Mouse (Mus musculus) heart, postnatal 10 days (tissue): ENCODE data around the gene Tnfrsf23. TPM values are rescaled to one million over a fixed set of nuclear protein-coding genes. Genes with fewer than 3 reads are reported as not detected.
A peak's percentile ranks its signal among the peaks of the same experiment; 100 is the strongest.
"Not testable (repeated sequence)": the region's sequence is repeated elsewhere in the genome, so short reads cannot be mapped to it uniquely, and the experiment has no call there.

Experiments
- DNase-seq, 2 experiments: peaks; one replicate each; pipeline ENCODE4 v3.0.0; 2021
- intact Hi-C: fragments of 180-260 bp; cut with DNase I; formaldehyde crosslinking; loops from one replicate; pipeline ENCODE4 v1.15.1; 2025
- total RNA-seq, 2 experiments: library from RNA; stranded (reverse); gene quantifications; 2 replicates each; pipeline ENCODE4 v1.2.3; 2021

Gene Tnfrsf23
- 1 to 10 TPM; 2.4 to 2.6 TPM for total RNA-seq

DNA sequence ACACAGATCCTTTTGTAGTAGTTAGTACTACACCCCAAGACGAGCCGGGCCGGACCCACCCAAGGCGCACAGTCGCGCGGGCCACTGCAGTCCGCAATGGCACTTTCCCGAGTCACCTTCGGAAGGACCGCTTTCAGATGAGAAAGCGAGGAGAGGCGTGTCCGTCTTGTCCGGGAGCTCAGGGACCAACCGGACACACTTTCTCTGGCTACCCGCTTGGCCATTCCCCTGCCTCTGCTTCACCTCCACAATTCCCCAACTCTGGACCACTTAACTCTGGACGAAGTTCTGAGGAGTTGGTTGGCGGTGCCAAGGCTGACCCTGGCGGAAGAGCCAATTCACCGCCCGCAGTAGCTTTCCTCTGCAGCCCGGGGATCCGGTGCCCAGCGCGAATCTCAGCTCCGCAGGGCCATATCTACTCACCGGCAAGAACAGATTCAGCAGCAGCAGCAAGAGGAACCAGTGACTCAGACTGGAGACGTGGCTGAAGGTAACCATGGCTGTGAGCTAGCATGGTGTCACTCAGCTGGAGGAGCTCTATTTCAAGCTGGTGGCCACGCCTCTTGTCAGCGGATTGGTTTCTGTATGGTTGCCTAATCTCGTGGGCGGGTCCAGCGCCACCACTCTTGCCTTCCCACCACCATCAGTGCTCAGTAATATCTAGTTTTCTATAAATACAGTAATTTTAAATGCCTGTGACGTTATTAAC lies at the start of gene Tnfrsf23:
Tnfrsf23 (minus strand) TSS at position 514 of the 709 bp plus-strand sequence.
- intact Hi-C loops, result no loop called here
- peak; percentile 83 for DNase-seq

- intact Hi-C loops, result no loop called here
- DNase-seq, result no peak
Observed at GRCm38 (mm10) chr7:143733746-143734145, 48.1 kb upstream of the Tnfrsf23 start.

- intact Hi-C loops, result no loop called here
- DNase-seq, result peak; percentile 32 to 57
Observed at GRCm38 (mm10) chr7:143729886-143730285, 44.2 kb upstream of the Tnfrsf23 start.

- intact Hi-C loops, result no loop called here
- DNase-seq, result no peak
Observed at GRCm38 (mm10) chr7:143726396-143726795, 40.7 kb upstream of the Tnfrsf23 start.

GRCm38 (mm10) chr7:143723841-143724240 lies 38.2 kb upstream of the Tnfrsf23 start:
- intact Hi-C loops, result no loop called here
- no peak for DNase-seq

DNA sequence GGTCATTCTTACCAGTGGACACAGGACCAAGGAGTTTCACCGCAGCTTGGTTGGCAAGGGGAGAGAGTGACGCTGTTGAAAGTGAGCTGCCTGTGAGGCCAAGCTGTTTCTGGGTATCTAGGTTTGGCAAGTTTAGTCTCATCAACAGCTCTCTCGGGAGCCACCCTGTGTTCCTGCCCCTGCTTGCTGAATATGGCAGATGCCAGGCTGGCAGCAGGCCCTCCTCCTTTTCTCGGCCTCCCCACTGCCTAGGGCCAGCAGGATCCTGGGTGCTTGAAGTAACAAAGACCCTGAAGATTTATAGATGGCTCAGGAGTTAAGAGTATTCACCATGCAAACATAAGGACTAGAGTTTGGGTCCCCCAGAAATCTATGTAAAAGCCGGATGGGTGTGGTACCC lies 37.0 kb upstream of the Tnfrsf23 start:
- no peak for DNase-seq
- intact Hi-C loops, result no loop called here

DNA sequence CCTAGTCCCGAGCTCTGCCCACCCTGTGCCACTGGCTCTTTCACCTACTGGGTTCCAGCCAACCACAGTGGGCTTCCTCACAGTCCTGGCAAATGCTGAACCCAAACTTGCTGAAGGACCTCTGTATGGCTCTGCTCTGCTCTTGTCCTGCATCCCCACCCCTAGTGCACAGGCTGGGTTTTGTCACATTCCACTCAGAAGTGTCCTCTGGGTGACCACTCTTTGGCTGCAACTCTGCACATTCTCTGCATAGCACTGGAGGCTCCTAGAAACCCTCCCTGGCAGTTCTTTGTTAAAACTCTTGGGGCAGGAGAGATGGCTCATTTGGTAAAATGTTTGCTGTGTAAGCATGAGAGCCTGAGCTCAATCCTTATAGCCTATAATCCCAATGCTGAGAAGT lies 32.1 kb upstream of the Tnfrsf23 start:
- intact Hi-C loops, result no loop called here
- DNase-seq, result peak; percentile 45 to 65

DNA sequence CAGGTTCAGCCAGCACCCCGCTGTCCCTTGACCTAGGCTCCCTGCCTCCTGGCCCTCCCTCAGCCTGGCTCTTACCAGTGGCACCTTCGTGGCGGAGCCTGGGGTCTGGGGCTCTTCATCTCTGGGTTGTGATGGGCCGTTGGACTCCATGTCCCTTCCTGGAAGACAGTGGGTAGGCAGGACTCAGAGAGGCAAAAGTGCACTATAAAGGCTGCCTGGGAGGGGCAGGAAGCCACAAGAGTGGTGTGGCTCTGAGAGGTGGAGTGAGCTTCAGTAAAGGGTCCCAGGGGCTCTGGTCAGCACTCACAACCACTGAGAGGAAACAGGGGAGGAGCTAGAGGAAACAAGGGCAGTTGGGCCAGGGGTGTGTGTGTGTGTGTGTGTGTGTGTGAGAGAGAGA lies 27.7 kb upstream of the Tnfrsf23 start:
- DNase-seq, result no peak
- intact Hi-C loops, result no loop called here

- intact Hi-C loops, result no loop called here
- no peak for DNase-seq
Observed at GRCm38 (mm10) chr7:143712771-143713348, 27.2 kb upstream of the Tnfrsf23 start.

GRCm38 (mm10) chr7:143712023-143712422 lies 26.4 kb upstream of the Tnfrsf23 start:
- DNase-seq, result no peak
- intact Hi-C loops, result no loop called here

- intact Hi-C loops, result no loop called here
- no peak for DNase-seq
Observed at GRCm38 (mm10) chr7:143711381-143711780, 25.7 kb upstream of the Tnfrsf23 start.

GRCm38 (mm10) chr7:143709395-143709794 lies 23.7 kb upstream of the Tnfrsf23 start:
- no peak for DNase-seq
- intact Hi-C loops, result no loop called here

DNA sequence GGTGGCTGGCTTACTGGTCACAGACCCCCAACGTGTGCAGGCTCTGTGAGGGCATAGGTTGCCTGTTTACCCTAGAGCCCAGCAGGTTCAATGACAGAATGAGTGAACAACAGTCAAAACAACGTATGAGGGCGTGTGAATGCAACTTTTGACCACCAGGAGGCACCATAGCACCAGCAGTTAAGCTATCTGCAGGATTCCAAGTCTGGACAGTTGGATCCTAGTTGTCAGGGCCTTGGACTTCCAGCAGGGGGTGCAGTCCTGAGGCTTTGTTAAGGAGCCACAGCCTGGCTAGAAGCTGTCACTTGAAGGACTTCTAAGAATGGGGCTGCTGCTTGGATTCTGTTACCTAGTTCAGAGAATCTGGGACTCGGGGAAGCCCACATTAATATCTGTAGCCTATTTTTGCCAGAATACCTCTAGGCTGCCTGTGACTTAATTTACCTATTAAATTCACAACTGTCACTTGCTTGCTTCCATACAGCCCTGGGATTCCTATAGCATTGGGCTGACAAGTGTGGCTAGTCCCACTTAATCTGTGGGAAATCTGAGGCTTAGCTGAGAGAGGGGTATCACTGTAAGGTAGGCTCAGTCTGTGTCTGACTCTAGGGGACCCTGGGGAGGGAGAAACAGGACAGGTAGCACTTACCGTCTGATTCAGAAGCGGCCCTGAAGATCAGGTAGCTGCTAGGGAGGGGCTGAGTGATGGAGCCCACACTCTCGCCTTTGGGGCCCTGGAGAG lies 21.2 kb upstream of the Tnfrsf23 start:
- peak; percentile 94 to 97 for DNase-seq
- intact Hi-C loops, result loop anchor here (1.0 kb wide), 2 partner anchors 41 to 57 kb away; no protein-coding TSS in a partner anchor

GRCm38 (mm10) chr7:143696140-143696539 lies 10.5 kb upstream of the Tnfrsf23 start:
- intact Hi-C loops, result loop anchor here (1.0 kb wide), 1 partner anchor 112 kb away; no protein-coding TSS in a partner anchor
- DNase-seq, result peak; percentile 29 to 62

DNA sequence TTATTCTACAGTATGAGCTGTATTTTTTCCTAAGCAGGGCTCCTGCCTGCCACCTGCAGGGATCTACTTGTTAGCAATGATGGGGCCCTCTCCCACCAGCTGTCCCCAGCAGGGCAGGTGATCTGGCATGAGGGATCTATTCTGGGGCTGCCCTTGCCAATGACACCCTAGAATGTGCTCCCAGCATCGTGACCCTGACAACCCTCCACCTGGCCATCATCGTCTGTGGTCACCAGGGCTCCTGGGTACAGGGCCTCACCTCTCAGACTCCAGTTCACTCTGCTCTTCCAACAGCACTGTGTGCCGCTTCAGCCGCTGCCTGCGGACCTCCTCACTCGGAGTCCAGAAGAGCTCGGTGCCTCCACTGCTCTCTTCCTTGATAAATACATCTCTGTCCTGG lies 8.9 kb upstream of the Tnfrsf23 start:
- intact Hi-C loops, result no loop called here
- no peak for DNase-seq

DNA sequence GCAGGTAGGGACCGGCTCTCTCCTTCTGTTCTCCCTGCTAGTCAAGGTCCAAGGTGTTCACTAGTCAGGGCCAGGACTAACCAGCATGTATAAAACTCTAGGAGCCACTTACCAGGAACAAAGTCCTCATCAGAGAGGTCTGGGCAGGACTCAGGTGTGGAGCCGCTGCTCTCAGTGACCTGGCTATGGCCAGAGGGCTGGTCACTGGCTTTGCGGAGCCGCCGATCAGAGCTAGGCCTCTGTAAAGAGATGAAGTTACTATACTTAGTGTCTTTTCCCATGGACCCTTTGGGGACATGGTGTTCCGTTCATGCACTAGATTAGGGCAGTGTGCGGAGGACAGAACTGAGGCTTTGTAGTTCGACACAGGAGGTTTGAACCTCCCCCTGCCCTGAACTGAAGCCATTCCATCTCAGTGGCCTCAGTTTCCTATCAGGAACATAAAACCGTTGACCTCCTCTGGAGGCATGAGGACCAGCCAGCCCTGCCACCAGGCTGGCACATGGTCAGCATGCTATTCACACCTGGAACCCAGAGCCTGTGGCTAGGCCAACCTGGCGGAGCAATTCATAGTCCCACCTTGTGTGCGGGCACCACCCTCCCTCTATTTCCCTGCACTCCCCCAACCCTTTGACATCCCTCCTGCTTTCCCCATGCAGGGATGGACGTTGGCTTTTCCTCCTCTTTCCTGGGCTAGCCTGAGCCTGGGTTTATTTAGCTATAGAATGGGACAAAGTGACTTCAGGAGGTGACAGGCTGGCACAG lies 7.3 kb upstream of the Tnfrsf23 start:
- no peak for DNase-seq
- intact Hi-C loops, result no loop called here

DNA sequence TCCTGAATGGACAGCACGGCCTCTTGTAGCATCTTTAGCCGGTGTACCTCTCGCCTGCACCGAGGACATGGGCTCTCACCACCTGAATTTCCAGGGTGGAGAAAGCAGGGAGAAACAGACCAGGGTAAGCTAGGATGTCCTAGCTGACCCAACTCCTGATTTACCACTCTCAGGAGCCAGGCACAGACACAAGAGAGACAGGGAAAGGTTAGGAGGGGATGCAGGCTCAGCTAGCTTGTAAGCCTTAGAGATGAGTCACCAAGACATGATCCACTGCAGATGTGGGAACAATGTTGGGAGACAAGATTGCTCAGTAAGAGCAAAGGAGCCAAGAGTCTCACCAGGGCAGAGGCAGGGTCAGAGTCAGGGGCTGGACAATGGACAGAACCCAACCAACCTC lies 6.2 kb upstream of the Tnfrsf23 start:
- DNase-seq, result no peak
- intact Hi-C loops, result no loop called here

DNA sequence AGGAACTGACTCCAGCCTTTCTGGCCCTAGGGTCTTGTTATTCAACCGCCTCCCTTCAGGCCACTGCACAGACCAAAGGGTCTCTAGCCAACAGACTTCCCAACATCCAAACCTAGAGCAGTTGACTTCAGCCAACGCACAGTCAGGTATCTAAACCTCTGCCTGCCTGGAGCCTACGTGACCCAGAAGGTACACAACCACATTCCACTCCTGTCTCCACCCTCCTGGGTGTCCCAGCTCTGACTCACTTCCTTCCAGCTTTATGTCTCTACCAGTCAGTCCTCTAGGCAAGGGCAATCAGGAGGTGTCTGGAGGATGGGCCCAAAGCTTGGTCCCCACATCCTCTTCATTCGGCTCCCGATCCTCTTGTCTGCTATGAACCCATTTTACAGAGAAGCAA lies 5.5 kb upstream of the Tnfrsf23 start:
- no peak for DNase-seq
- intact Hi-C loops, result no loop called here

- DNase-seq, result no peak
- intact Hi-C loops, result no loop called here
Observed at GRCm38 (mm10) chr7:143689946-143690345, 4.3 kb upstream of the Tnfrsf23 start.

DNA sequence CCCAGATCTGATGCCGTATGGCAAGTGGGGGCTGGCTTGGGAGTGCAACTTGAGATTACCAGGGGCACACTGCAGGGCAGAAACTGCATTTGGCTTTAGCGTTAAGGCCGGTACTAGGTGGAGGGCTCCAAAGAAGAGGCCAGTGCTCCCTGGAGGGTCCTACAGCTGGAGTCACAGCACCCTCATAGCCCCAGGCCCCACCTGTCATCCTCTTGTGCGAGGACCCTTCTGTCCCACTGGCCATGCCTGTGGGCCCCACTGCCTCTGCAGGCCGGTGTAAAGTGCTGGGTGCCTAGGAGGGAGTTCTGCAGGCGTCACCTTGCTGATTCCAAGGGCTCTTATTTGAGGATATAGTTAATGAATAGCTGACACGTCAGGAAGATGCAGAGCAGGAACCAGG lies 3.8 kb upstream of the Tnfrsf23 start:
- DNase-seq, result no peak
- intact Hi-C loops, result no loop called here

GRCm38 (mm10) chr7:143686676-143687075 lies 1.0 kb upstream of the Tnfrsf23 start:
- intact Hi-C loops, DNase-seq: not testable (repeated sequence)
